Comparison of ENCODE assay signal across 8 mouse cellular contexts in genomic region chr2:172999630-173000284, GRCm38 (mm10). TPM values are rescaled to one million over a fixed set of nuclear protein-coding genes. Genes with fewer than 3 reads are reported as not detected.
A peak's percentile ranks its signal among the peaks of the same experiment; 100 is the strongest.
DNase-seq lines count a peak whose midpoint lies in the region; ATAC-seq and TF ChIP-seq lines count a peak whose summit lies in the region.

Gene Rae1 (plus strand): TSS chr2:173000117.

- peaks cover 23% of the 10 kb centered on the region for H3K4me1 ChIP-seq in hindbrain, embryonic 10.5 days (replicated peaks)
- 0 out of 2 replicates have a peak, but pooled peaks cover 4% of the 10 kb centered on the region for H3K4me1 ChIP-seq in lung, postnatal 0 days (ENCODE audit: insufficient read depth, low read depth, low read length)

- no peaks in the 10 kb centered on the region for H3K9me3 ChIP-seq in hindbrain, embryonic 10.5 days
- no peaks in the 10 kb centered on the region for H3K9me3 ChIP-seq in lung, postnatal 0 days (ENCODE audit: low read length)

- peak within 1 kb of the TSS; percentile 81 for H3K4me2 ChIP-seq in lung, postnatal 0 days (replicated peaks; ENCODE audit: low read depth, low read length)

- H3K27me3 ChIP-seq in hindbrain, embryonic 10.5 days (ENCODE audit: insufficient read depth, poor library complexity, severe bottlenecking): peaks cover 5% of the 10 kb centered on the region; the same call in 1 of the 2 replicates
- no peaks in the 10 kb centered on the region for H3K27me3 ChIP-seq in lung, postnatal 0 days (replicated peaks; ENCODE audit: insufficient read depth, low read length)

- H3K9ac ChIP-seq in lung, postnatal 0 days (replicated peaks; ENCODE audit: low read depth): peak within 1 kb of the TSS; percentile 75

- H3K27ac ChIP-seq in hindbrain, embryonic 10.5 days: peak within 1 kb of the TSS; percentile 96
- H3K27ac ChIP-seq in lung, postnatal 0 days (ENCODE audit: low read length): peak within 1 kb of the TSS; percentile 87

- peak within 1 kb of the TSS; percentile 94 for H3K4me3 ChIP-seq in hindbrain, embryonic 10.5 days
- H3K4me3 ChIP-seq in lung, postnatal 0 days (ENCODE audit: low read depth, low read length): peak within 1 kb of the TSS; percentile 80

- peak; percentile 89 for TF ChIP-seq CTCF in lung, postnatal 0 days (IDR thresholded peaks at IDR 0.05)

- DNase-seq in MEL-GATA-1-ER (ENCODE audit: extremely low read depth, low read depth): peak; percentile 87
- peak; percentile 98 for DNase-seq in cerebellum, adult 8-10 months
- DNase-seq in hindbrain, embryonic 10.5 days (ENCODE audit: low spot score): peak; percentile 99
- DNase-seq in layer of hippocampus, adult 9-11 months: peak; percentile 98
- DNase-seq in lung, postnatal 0 days (ENCODE audit: low spot score): peak; percentile 98
- DNase-seq in ovary, postnatal 14 days (ENCODE audit: low spot score): peak; percentile 99
- DNase-seq in thymus, postnatal 14 days: peak; percentile 99

- WGBS in hindbrain, embryonic 10.5 days: under 1% methylated on average over 45 of the region's 45 CpGs
- under 1% methylated on average over 39 of the region's 45 CpGs for WGBS in lung, postnatal 0 days

- peak; percentile 95 for ATAC-seq in frontal cortex, adult (ENCODE audit: low TSS enrichment)
- ATAC-seq in lung, postnatal 0 days: peak; percentile 97

- peaks cover 36% of the 10 kb centered on the region for H3K36me3 ChIP-seq in hindbrain, embryonic 10.5 days
- 0 out of 2 replicates have a peak, but pooled peaks cover 13% of the 10 kb centered on the region for H3K36me3 ChIP-seq in lung, postnatal 0 days (ENCODE audit: insufficient read depth, low read length)

- TF ChIP-seq EP300 in lung, postnatal 0 days (IDR thresholded peaks at IDR 0.05): no peak

RNA-seq across cellular contexts. Expression of gene Rae1, which starts in this region (rescaled TPM):
- 158 and 162 TPM in 2 replicates for polyA plus RNA-seq in hindbrain, embryonic 10.5 days (2016; fragmentation: Nextera tagmentation; extraction: Ambion mirVana)
- polyA plus RNA-seq in lung, postnatal 0 days (2015; fragmentation: Nextera tagmentation; extraction: Ambion mirVana): 64.3 and 68.6 TPM in 2 replicates

Comparison
In these comparisons a context has a peak if more than half of its experiments do, and no peak if none do; other contexts are left out.
1. Peak in every context shown above with its lines: DNase-seq, ATAC-seq, H3K4me3 ChIP-seq and H3K27ac ChIP-seq.